Mouse (Mus musculus) skeletal muscle tissue, postnatal 0 days (tissue): ENCODE results near the gene Ptgir. TPM values are rescaled to one million over a fixed set of nuclear protein-coding genes. Genes with fewer than 3 reads are reported as not detected.

Experiments
- polyA plus RNA-seq: library from polyadenylated mRNA; unstranded; fragments of >200 nt; fragmentation: Nextera tagmentation; extraction: Ambion mirVana; gene quantifications from 2 replicates; pipeline ENCODE4 v1.2.1, GENCODE M21; 2015

The Ptgir gene
- 1.7 and 1.9 TPM in 2 replicates for polyA plus RNA-seq

DNA sequence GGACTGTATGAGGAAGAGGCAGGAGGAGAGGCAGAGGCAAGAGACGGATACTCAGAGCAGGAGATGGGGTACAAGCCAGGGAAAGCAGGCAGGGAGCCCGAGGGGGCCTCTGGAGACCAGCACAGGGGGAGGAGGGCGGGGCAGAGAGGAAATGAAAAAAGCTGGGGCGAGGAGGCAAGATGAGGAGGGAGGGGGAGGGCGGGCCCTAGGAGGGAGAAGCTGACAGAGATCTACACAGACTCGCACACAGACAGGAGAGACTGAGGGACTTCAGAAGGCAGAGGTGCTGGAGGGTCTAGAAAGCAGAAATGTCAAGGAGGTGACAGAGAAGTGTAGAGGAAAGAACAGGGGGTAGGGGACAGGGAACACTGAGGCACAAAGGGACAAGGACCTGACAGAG, at the start of gene Ptgir:
Gene Ptgir (plus strand): TSS at position 210 of the 400 bp plus-strand sequence.

DNA sequence AGATGAGACGGTGACA, 31.2 kb upstream of the Ptgir start, which contains the start of gene Dact3:
Gene Dact3 (plus strand): TSS at position 8 of the 16 bp plus-strand sequence.

DNA sequence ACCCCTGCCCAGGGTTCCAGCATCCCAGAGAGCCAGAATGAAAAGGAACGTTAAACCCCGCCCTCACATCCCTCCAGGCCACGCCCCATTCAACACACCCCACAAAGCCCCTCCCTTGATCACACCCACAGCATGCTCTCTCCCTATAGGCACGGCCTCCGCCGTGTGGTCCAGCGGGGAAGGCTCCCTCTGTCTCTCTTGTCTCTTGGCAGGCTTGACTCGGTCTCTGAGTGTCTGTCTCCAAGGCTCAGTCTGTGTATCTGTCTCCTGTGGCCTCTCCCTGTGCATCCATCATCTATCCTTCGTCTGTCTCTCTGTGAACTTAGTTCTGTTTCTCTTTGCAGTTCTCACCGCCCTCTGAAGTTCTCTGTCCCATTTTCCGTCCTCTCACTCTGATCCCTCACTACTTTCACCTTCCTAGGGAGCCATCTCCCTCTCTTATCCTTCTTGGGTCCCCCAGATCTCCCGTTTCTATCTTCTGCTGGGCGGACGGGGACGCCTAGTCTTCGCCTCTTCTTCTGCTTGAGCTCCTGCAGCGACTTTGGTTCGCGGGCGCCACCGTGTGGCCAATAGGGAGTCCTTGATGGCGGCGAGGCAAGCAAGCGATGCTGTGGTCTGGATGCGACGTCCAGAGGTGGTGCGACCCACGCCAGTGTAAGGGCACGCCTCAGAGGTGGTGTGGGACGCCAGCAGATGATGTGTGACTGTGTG, 14.5 kb upstream of the Ptgir start, which contains the start of gene Gng8:
Gene Gng8 (plus strand): TSS at position 146 of the 711 bp plus-strand sequence.

DNA sequence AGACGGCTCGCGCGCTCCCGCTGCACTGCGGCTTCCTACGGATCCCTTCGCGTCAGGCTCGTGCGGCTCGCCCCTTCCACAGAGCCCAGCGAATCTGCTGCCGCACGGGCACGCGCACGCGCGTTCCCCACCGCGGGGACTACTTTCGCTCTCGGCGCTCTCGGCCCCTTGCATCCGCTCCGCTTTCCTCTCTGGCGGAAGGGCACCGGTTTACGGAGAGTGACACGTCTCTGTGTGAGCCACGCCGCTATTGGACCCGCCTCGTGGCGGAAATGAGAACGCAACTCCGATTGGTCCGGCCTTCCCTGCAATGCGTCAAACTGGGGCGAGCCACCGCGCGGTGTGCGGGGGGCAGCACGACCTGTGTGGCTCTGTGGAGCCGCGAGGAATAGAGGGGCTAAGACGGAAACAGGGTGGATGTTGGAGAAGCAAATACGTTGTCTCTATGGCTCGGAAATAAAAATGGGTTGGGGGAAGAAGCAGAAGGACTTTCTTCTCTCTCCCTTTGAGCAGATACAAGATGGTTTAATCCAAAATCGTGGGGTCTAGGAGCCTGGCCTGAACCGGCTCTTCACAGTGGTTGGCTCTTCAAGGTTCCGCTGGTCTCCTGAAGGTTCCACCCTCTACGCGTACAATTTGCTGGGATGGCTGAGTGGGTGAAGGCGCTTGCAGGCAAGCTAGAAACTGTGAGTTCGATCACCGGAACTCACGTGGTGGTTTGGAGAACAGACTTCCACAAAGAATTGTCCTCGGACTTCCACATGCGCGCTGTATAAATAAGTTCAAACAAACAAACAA, 17.9 kb downstream of the Ptgir start, which contains the start of gene Calm3:
Gene Calm3 (minus strand): TSS at position 78 of the 798 bp plus-strand sequence.

DNA sequence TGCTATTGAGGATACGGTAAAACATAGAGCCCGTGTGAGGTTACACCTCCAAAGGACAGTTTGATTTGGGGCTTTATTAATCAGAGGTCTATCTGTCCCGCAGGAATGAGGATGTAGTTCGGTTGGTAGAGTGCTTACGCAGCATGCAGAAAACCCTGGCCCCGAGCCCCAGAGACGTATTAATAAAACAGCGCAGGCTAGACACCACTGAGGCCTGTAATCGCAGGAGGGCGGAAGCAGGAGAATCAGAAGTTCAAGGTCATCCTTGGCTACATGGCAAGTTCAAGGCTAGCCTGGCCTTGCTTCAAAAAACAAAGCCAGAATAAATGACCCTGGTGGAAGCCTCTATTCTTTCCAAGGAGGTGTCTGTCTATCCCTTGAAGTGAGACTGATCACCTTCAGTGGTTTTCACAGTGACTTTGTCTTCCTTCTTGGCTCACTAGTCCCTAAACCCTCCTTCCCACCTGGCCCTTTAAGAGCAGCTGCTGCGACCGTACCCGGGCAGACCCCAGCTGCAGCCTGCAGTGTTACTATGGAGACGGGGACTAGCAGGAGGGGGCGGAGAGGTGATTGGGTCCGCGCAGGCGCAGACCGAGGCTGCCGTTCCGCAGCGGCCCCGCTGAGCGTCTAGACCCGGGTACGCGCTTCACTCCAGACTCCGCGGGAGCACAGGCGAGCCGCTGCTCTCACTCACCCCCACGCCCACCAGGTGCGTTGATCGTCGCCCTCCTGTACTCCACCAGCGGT, 37.9 kb downstream of the Ptgir start, which contains the start of gene Pnmal2:
Gene Pnmal2 (plus strand): TSS at position 622 of the 747 bp plus-strand sequence.

DNA sequence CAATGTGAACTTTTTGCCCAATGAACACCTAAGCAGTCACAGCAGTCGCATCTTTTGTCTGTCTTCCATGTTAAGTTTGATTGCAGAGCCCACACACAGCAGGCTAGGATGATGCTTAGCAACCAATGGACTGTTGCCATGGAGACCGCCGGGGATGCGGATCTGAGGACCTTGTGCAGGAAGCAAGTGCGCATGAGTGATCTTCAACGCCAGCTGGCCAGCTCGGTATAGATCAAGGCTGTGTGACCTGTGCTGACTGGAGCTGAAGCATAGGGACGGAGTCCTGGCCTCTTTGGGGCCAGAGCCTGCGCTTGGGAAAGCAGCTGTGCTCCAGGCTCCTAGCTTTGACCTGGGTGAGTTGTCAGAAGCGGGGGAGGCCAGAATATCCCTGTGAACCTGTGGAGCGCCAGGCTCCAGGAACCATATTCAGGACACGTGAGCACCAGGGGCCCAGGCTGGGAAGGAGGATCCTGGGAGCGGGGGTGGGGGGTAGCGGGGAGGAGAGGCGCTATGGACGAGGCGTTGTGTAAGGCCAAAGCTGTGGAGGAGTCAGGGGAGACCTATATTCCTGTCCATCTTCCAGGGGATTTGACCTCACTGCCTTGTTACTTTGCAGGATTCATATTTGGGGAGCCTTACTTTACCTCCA, 53.4 kb downstream of the Ptgir start, which contains the start of gene Pnmal1:
Gene Pnmal1 (plus strand): TSS at position 141 of the 649 bp plus-strand sequence.

Other genes with a start within 250 kb of the Ptgir start
- 0.15 TPM in 1 of 2 replicates, not detected in the other for gene Ceacam15, start 230.8 kb upstream of the Ptgir start, polyA plus RNA-seq
- gene Ceacam9, start 184.6 kb upstream of the Ptgir start, polyA plus RNA-seq, result not detected in 2 replicates
- 133 and 164 TPM in 2 replicates for gene Ap2s1, start 168.1 kb upstream of the Ptgir start, polyA plus RNA-seq
- gene Slc1a5, start 125.2 kb upstream of the Ptgir start, polyA plus RNA-seq, result 28.7 and 76.6 TPM in 2 replicates
- 38.7 and 38.9 TPM in 2 replicates for gene Strn4, start 90.6 kb upstream of the Ptgir start, polyA plus RNA-seq
- gene Fkrp, start 89.8 kb upstream of the Ptgir start, polyA plus RNA-seq, result 16.7 and 18.5 TPM in 2 replicates
- 7.3 and 8.5 TPM in 2 replicates for gene Prkd2, start 63.6 kb upstream of the Ptgir start, polyA plus RNA-seq
- gene Dact3, start 31.2 kb upstream of the Ptgir start, polyA plus RNA-seq, result 2.1 and 3.8 TPM in 2 replicates
- 2.1 and 2.2 TPM in 2 replicates for gene Gng8, start 14.7 kb upstream of the Ptgir start, polyA plus RNA-seq
- 46.4 and 58.8 TPM in 2 replicates for gene Calm3, start 17.6 kb downstream of the Ptgir start, polyA plus RNA-seq
- gene Pnmal2, start 38.2 kb downstream of the Ptgir start, polyA plus RNA-seq, result 27.5 and 27.9 TPM in 2 replicates
- gene Pnmal1, start 53.2 kb downstream of the Ptgir start, polyA plus RNA-seq, result 0.33 and 0.38 TPM in 2 replicates
- 0.03 TPM in 1 of 2 replicates, not detected in the other for gene Gm42372, start 76.6 kb downstream of the Ptgir start, polyA plus RNA-seq
- gene Ccdc8, start 86.2 kb downstream of the Ptgir start, polyA plus RNA-seq, result 12.8 and 14.3 TPM in 2 replicates
- gene Ppp5c, start 121.4 kb downstream of the Ptgir start, polyA plus RNA-seq, result 67.2 and 70.1 TPM in 2 replicates
- gene Hif3a, start 155.9 kb downstream of the Ptgir start, polyA plus RNA-seq, result 6.8 TPM in 2 replicates
- gene Psg16, start 167.6 kb downstream of the Ptgir start, polyA plus RNA-seq, result 0.23 and 0.27 TPM in 2 replicates
- gene Ceacam3, start 243.8 kb downstream of the Ptgir start, polyA plus RNA-seq, result not detected in 2 replicates